Mouse (Mus musculus) ES-E14 (cell line): ENCODE measurements at regions not wholly inside any gene's neighbourhood (a gene's known extent, or its start where the extent isn't known, plus 50 kb on each side); places are given as distances from the start of the nearest gene placed in this dataset.
"Not testable (repeated sequence)": the region's sequence is repeated elsewhere in the genome, so short reads cannot be mapped to it uniquely, and the experiment has no call there.

ENCODE experiments used
- DNase-seq: peaks from one replicate; pipeline ENCODE4 v3.0.0-alpha.2; 2013; ENCODE audit warnings: low read depth, low spot score
- H3K27ac ChIP-seq: 2 replicates; pipeline ENCODE4 v1.5.1; 2012; ENCODE audit warnings: low read depth, mild to moderate bottlenecking, low read length, moderate library complexity, mixed read lengths; ENCODE audit not compliant: poor library complexity, insufficient read depth, severe bottlenecking
- H3K36me3 ChIP-seq: 2 replicates; pipeline ENCODE4 v1.6.1; 2012; ENCODE audit warnings: mild to moderate bottlenecking, low read length, moderate library complexity, mixed read lengths; ENCODE audit not compliant: control insufficient read depth, poor library complexity, insufficient read depth, severe bottlenecking
- H3K4me1 ChIP-seq, 2 experiments: fragments of 150-350 bp in 1 of 2; sonication (generic) in 1 of 2; 2 replicates each; pipeline ENCODE4 v1.6.1; 2012; ENCODE audit warnings: low read length in 2 of 2, mild to moderate bottlenecking in 1 of 2, mixed read lengths in 1 of 2; ENCODE audit not compliant: control insufficient read depth in 2 of 2, insufficient read depth in 2 of 2, poor library complexity in 1 of 2
- H3K4me3 ChIP-seq, 2 experiments: fragments of 150-350 bp in 1 of 2; sonication (generic) in 1 of 2; 2 replicates each; pipeline ENCODE4 v1.5.1; 2012; ENCODE audit warnings: low read length in 2 of 2, low read depth in 1 of 2, mild to moderate bottlenecking in 1 of 2, mixed read lengths in 1 of 2; ENCODE audit not compliant: insufficient read depth in 1 of 2, poor library complexity in 1 of 2, severe bottlenecking in 1 of 2
- H3K9ac ChIP-seq: 2 replicates; pipeline ENCODE4 v1.6.1; 2012; ENCODE audit warnings: low read depth, mild to moderate bottlenecking, low read length, mixed read lengths; ENCODE audit not compliant: poor library complexity, insufficient read depth, severe bottlenecking
- H3K9me3 ChIP-seq: fragments of 150-350 bp; sonication (generic); 2 replicates; pipeline ENCODE4 v1.6.1; 2012; ENCODE audit warnings: low read depth, mild to moderate bottlenecking, low read length; ENCODE audit not compliant: control insufficient read depth, insufficient read depth
- CHD2 ChIP-seq: IDR thresholded peaks from 2 replicates; pipeline ENCODE4 v1.6.1; 2014; ENCODE audit warnings: mild to moderate bottlenecking, low read depth, low read length, inconsistent platforms
- HCFC1 ChIP-seq: IDR thresholded peaks from 2 replicates; pipeline ENCODE4 v1.6.1; 2012; ENCODE audit warnings: low read length, inconsistent platforms, borderline replicate concordance; ENCODE audit not compliant: insufficient read depth
- MAFK ChIP-seq: IDR thresholded peaks from 2 replicates; pipeline ENCODE4 v1.6.1; 2014; ENCODE audit warnings: mild to moderate bottlenecking, low read depth, low read length, inconsistent platforms; ENCODE audit not compliant: insufficient read depth
- ZC3H11A ChIP-seq: IDR thresholded peaks from 2 replicates; pipeline ENCODE4 v1.6.1; 2012; ENCODE audit warnings: low read depth, mild to moderate bottlenecking, inconsistent platforms, low read length, borderline replicate concordance
- ZNF384 ChIP-seq: IDR thresholded peaks from 2 replicates; pipeline ENCODE4 v1.6.1; 2012; ENCODE audit warnings: low read depth, low read length, inconsistent platforms
- in situ Hi-C, 2 experiments: fragments of 600-800 bp; cut with MboI; formaldehyde crosslinking; loops; one replicate each; pipeline ENCODE4 v1.15.1; 2025; ENCODE audit warnings: low sequenced_read_pairs in 2 of 2, inconsistent platforms in 1 of 2; ENCODE audit not compliant: unreplicated experiment in 2 of 2

DNA sequence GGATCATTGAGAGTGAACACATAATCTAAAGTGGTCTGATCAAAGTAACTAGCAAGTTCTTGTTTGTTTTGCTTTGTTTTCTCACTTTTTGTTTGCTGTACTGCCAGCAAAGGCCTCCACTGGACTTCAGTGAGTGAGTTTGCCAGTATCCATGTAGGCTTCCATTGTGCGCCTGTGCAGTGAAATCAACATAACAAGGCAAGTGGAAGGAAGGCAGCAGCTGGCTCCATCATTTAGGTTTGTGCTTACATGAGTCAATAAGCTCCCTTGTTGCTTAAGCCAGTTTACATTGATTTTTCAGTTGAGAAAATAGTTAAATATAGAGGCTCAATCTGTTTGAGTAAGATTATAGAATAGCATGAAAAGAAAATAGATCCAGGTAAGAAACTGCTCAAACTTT, 1255.7 kb upstream of the Nudt12 start:
- no peak overlapping the region for H3K27ac ChIP-seq
- in situ Hi-C loops = no loop called here
- no peaks in the 10 kb centered on the region for H3K9me3 ChIP-seq
- no peaks in the 10 kb centered on the region for H3K36me3 ChIP-seq
- H3K4me1 ChIP-seq = no peaks in the 10 kb centered on the region; a peak in 1 of 4 replicates
- H3K9ac ChIP-seq = no peak overlapping the region
- H3K4me3 ChIP-seq = no peak overlapping the region
- TF ChIP-seq ZNF384 (no peak), ZC3H11A (no peak), MAFK (no peak), HCFC1 (no peak), CHD2 (no peak)
- no peak for DNase-seq

DNA sequence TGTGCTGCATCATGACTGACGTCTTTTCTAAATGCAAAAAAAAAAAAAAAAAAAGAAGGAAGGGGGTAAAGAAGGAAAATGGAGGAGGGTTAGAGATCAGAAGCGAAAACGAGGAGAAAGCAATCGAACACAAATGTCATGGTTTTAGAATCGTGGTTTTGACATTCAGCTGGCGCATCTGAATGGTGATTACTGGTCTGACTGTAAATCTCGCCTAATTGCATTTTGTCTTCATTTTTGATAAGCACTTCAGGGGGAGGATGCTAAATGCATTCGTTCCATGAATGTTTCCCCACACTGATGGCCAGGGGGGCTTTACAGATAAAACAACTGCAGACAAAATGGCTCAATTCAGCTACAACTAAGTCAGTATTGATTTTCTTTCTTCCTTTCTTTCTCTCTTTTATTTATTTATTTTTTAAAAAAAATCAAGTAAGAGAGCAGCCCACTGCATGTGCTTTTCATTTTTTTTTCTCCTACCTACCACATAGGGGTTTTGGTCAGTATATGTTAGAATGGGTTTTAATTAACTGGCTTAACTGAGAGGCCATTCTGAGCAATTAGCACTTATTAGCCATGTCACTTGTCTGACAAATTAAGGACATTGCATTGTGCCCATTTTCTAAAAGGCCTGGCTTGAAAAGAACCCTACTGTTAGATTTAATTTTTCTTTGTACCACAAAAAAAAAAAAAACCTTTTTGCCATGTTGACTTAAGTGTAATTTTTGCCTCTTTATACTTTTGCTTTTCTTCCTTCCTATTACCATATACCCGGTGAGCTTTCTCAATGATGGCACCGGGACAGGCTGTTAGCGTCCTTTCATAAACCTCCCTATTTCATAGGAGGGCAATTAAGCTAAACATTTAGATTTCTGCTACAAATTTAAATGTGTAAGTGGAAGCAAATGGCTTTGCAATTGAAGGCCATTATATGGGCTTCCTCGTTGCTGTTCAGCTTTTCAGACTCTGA, 1254.4 kb upstream of the Nudt12 start:
- TF ChIP-seq CHD2 = no peak
- TF ChIP-seq ZNF384 = no peak
- TF ChIP-seq HCFC1 = no peak
- TF ChIP-seq ZC3H11A = no peak
- no peak for TF ChIP-seq MAFK
- Histone ChIP-seq H3K9me3 (no peaks in the 10 kb centered on the region), H3K4me3 (no peak overlapping the region), H3K27ac (no peak overlapping the region), H3K36me3 (no peaks in the 10 kb centered on the region), H3K4me1 (no peaks in the 10 kb centered on the region; a peak in 1 of 4 replicates), H3K9ac (no peak overlapping the region)
- DNase-seq = no peak
- in situ Hi-C loops = no loop called here

- H3K36me3 ChIP-seq, H3K4me3 ChIP-seq, H3K9me3 ChIP-seq, H3K9ac ChIP-seq, H3K4me1 ChIP-seq, H3K27ac ChIP-seq, in situ Hi-C loops, DNase-seq: not testable (repeated sequence)
These were observed 1242.2 kb upstream of the Nudt12 start for GRCm38 (mm10) chr17:60255338-60255737.

GRCm38 (mm10) chr17:60249923-60250322, 1236.8 kb upstream of the Nudt12 start:
- TF ChIP-seq MAFK (no peak), ZC3H11A (no peak), HCFC1 (no peak)
- in situ Hi-C loops = no loop called here
- Histone ChIP-seq H3K9me3 (no peaks in the 10 kb centered on the region; the same call in 1 of the 2 replicates), H3K27ac (no peak overlapping the region), H3K4me3 (no peak overlapping the region), H3K9ac (no peak overlapping the region), H3K36me3 (no peaks in the 10 kb centered on the region), H3K4me1 (no peaks in the 10 kb centered on the region)
- no peak for DNase-seq

GRCm38 (mm10) chr17:60234519-60234918, 1221.3 kb upstream of the Nudt12 start:
- no peak overlapping the region for H3K27ac ChIP-seq
- no peak for TF ChIP-seq HCFC1
- H3K9ac ChIP-seq = no peak overlapping the region
- in situ Hi-C loops = no loop called here
- no peaks in the 10 kb centered on the region for H3K36me3 ChIP-seq
- no peak overlapping the region for H3K4me3 ChIP-seq
- DNase-seq = no peak
- H3K9me3 ChIP-seq = no peaks in the 10 kb centered on the region
- H3K4me1 ChIP-seq = no peaks in the 10 kb centered on the region
